Comparison of ENCODE assay signal across 16 mouse cellular contexts in the genomic region with DNA sequence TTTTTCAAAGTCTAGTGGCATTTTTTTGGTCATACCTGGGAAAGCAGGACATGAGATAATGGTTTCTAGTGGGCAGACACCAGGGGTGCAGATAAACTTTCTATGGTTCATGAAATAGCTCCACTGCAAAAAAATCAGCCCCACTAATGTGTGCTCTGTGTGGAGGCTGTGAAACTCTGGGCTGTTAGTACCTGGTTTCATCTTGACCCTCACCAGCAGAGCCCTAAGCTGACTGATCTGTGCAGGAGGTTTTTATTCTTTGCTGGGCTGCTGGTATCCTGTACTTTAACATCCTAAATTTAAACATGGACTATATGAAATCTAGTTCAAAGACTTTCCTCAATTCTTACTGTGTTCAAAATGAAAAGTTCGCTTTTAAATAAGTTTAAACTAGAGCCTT.
"Had no signal": no experiment of that assay in that cellular context is flagged by ENCODE, and none has a peak within 500 bp of the region (broad histone marks: within the 10 kb centered on the region; RNA-seq: fewer than 3 reads in every experiment).

No protein-coding gene starts in this region.

- H3K9ac ChIP-seq: neural tube, embryonic 13.5 days; neural tube, embryonic 15.5 days; stomach, embryonic 15.5 days had no signal

- DNase-seq: retina, postnatal 1 day; right cerebral cortex, adult 18-20 months; right cerebral cortex, postnatal 14 days; right cerebral cortex, postnatal 25 days; right cerebral cortex, postnatal 4 days; spleen, adult 18-20 months; thymus, adult 18-20 months; thymus, adult 2 months; thymus, postnatal 14 days; thymus, postnatal 25 days; thymus, postnatal 36 days; thymus, postnatal 4 days had no signal

- H3K27ac ChIP-seq: neural tube, embryonic 13.5 days; neural tube, embryonic 15.5 days; stomach, embryonic 15.5 days; stomach, postnatal 0 days had no signal

- H3K4me2 ChIP-seq: neural tube, embryonic 13.5 days; neural tube, embryonic 15.5 days; stomach, embryonic 15.5 days had no signal

- H3K27me3 ChIP-seq: neural tube, embryonic 15.5 days; stomach, embryonic 15.5 days had no signal

- H3K4me1 ChIP-seq: neural tube, embryonic 13.5 days; neural tube, embryonic 15.5 days; stomach, embryonic 15.5 days had no signal

- H3K36me3 ChIP-seq: neural tube, embryonic 13.5 days; neural tube, embryonic 15.5 days; stomach, embryonic 15.5 days had no signal

- H3K4me3 ChIP-seq: neural tube, embryonic 13.5 days; neural tube, embryonic 15.5 days; stomach, embryonic 15.5 days had no signal

- H3K9me3 ChIP-seq: neural tube, embryonic 13.5 days; neural tube, embryonic 15.5 days; stomach, embryonic 15.5 days had no signal
